Mouse (Mus musculus): ENCODE data around the gene Unc119b.
"Not testable (repeated sequence)": the region's sequence is repeated elsewhere in the genome, so short reads cannot be mapped to it uniquely, and the experiment has no call there.

Unc119b gene

DNA sequence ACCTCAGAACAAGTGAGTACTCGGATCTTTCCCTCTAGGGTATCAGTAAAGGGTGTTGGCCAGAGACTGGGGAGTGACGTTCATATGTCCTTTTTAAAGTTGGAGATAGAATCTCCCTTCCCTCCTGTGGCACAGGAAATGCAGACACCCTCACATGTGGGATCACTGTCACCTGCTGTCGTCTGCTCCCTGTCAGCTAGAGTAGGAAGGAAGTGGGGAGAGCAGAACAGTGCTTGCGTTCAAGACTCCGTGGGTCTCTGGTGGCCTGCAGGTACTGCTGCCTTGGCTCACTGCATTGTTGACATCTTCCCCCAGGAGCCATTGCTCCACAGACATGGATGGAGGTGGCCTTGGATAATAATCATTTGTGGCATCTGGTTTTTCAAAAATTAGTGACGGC, 51.3 kb downstream of the Unc119b start:
- no peak for DNase-seq

DNA sequence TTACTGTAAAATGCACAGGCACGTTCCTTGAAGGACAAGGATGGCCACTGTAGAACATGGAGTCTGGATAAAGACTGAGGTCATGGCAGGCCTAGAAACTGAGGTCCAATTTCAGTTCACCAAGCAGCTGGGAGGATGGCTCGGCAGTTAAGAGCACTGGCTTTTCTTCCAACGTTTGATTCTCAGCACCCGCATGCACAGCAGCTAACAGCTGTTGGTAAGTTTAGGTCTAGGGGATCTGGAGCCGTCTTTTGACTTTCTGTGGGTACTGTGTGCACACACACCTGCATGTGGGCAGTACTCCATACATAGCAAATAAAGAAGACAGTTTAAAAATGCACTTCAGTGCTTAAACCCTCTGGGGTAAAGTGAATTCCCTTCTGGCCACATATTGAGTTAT, 53.1 kb downstream of the Unc119b start:
- DNase-seq = no peak

DNA sequence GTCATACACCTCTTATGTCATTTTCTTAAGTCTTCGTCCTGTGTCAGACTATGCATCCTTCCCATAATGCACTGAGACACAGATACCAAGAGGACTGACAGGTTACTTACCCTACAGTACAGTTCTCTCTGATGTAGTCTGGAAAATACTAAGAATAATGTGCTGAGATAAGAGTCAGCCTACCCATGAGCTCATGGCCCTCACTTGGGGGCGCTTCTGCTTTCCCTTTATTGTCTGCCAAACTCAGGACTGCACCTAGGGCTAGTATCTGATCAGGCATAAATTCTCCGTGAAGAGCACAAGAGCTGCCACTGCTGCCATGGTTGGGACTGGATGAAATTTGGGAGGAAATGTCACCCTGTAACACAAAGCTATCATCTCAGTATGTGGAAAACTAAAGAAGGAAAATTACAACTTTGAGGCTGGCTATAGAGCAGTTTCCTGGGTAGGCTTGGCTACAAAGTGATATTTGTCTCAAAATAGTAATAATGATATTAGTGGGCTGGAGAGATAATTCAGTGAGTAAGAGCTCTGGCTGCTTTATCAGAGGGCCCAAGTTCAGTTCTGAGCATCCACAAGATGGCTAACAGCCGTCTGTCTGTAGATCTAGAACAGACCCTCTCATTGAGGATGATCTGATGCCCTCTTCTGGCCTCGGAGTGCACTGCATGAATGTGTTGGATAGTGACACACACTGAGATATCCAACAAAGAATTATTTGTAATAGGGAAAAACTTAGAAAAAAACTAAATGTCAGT, 58.5 kb downstream of the Unc119b start:
- DNase-seq = peak; percentile 80 to 87

DNA sequence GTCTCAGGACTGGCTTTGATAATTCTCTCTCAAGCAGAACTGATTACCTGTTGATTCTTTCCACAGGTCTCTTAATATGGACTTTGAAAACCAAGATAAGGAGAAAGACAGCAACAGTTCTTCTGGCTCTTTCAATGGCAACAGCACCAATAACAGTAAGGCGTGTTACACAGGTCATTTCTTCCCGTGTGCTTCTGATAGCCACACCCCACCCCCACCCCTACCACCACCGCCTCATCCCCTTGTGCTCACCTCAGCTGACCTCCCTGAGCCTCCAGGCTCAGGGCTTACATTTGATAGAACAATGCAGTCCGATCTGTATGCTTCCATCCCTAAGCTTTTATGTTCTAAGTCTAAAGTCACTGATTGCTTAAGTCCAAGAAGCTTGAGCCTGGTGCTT, 60.0 kb downstream of the Unc119b start:
- DNase-seq = no peak

DNA sequence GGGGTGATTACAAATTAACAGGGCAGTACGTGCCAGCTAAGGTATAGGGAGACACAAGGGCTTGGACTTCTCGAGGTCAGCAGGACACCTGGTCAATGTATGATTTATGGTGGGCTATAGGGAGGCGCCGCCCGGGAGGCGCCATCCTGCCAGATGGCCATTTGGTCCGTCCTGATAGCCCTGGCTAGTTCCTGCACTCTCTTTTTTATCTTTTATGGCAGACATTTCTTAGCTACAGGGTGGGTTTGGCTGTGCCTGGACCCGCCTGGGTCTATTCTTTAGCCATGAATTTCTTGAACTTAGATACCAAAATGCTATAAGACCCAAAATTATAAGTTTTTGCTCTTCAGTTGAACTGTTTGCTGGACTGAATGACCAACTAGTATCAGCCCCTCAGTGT, 61.5 kb downstream of the Unc119b start:
- not testable (repeated sequence) for DNase-seq
